Mouse (Mus musculus) erythroblast, embryonic 14.5 days (primary cell): ENCODE measurements around the gene a.

Experiments used
- GATA1 ChIP-seq: IDR thresholded peaks from 2 replicates; pipeline ENCODE4 v1.6.1; 2012; ENCODE audit warnings: low read length, inconsistent platforms, mixed read lengths
- TAL1 ChIP-seq: IDR thresholded peaks from 3 replicates; pipeline ENCODE4 v1.6.1; 2012; ENCODE audit warnings: low read length, inconsistent platforms, mixed read lengths

DNA sequence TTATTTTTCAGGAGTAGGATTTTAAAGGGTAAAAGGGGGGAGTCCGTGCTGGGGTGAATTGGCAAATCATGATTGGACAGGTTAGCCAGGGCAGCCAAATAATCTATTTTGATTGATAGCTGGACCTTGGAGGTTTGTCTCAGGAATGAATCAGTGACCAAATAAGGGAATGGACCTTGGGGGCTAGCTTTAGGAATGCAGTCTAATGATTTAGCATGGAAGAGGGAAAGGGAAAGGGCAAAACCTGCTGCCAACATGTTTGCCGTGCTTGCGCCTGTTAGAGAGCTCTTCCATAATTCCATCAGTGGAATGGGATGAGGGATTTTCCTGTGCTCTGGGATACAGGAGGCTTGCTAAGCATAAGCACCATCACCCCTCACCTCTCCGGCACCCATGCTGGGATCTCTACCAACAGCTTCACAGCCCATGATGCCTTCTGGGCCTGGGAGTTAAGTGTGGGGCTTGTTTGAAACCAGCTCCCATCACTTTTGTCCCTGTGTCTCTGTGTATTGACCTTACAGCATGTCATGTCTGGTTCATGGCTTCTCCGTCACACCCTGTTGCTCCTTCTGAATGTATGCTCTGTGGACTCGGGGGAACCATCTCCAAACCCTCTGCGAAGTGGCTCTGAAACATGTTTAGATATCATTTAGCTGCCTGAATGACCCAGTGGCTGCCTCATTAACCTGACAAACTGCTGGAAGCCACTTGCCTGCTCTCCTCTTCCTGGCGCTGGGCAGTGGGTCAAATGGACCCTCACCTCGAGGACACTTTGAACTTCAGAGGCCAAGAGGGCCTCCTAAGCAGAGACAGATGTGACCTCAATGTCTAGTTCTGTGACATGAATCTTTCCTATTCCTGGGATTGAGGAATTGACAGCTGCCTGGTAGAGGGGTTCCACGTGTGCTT, 48.0 kb upstream of the a start:
- TF ChIP-seq GATA1 (no peak), TAL1 (no peak)
